Mouse (Mus musculus) cerebral cortex, adult 2 months (tissue): Measurements from ENCODE around the gene Trpc4ap.

ENCODE experiments used
- WGBS: fragments of 180-500 bp; shearing (Covaris S2); methylation state at CpG from one replicate; pipeline ENCODE4 v1.1.7; 2018; 5-methylcytosine and 5-hydroxymethylcytosine counted together

The Trpc4ap gene

DNA sequence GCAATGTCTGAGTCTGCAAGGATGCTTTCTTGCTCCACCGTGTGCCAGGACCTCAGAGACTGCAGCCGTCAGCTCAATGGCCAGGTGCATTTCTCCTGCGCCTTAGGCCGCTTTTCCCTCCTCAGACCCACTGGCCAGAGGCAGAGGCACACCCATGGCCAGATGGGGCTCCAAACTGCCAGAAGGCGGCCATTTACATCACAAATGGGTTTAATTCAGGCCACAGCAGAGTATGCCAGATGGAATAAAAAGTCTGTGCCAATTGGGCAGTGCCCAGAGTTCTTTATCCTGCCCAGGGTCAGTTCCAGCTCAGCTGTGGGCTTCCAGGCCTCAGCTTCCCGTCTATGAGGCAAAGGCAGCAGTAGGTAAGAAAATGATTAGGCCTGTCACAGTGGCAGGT, 51.5 kb downstream of the Trpc4ap start:
- WGBS: 46% methylated on average over 6 of the region's 6 CpGs

DNA sequence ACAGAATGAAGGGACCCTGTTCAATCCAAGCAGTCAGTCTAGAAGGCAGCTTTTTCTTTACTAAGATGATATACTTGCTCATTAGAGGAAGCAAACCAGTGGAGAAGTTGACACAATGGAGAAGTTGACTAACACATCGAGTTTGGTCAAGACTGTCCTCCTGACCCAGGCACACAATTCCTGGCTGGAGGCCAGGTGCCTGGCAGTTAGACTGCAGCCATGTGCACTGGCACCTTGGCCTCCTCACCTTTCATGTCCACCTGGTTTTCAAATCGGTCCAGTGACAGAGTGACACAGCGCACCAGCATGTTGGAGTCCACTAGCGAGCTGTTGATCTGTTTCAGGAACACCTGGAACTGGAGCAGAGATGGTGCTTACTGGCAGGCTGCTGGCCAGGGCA, 54.8 kb downstream of the Trpc4ap start:
- WGBS: 85% methylated on average over 4 of the region's 4 CpGs

DNA sequence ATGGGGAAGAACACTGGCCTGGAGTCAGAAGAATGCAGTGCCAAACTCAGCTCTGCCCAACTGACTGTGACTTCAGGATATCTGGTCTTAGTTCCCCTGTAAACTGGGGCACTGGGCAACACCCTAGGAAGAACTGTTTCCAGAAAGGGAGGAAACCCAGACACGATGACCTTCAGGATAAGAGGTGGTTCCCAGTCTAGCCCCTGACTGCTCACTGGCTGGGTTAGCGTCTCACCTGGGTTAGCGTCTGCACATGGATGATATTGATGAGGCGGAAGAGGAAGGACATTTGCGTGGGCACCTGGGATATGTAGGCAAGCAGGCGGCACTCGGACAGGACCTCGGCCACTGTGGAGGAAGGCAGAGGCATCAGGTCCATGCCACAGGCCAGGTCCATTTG, 56.2 kb downstream of the Trpc4ap start:
- 97% methylated on average over 8 of the region's 8 CpGs for WGBS

DNA sequence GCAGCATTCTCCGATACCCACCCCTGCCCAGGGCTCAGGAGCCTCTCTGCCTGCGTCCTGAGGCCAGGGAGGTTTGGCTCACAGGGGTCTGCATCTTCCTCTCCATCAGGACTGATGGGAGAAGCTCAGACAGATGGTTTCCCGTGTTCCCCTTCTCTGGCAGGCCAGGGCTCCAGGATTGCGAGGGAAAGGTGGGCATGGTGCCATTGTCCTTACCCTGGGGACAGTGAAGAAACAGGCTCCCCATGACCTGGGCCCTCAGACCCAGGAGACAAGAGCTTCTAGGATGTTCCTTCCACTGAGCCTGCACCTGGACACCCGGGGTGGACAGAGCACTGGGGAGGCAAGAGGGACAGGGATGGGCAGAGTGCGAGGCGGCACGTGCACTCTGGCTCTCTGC, 57.6 kb downstream of the Trpc4ap start:
- WGBS: 78% methylated on average over 8 of the region's 8 CpGs

DNA sequence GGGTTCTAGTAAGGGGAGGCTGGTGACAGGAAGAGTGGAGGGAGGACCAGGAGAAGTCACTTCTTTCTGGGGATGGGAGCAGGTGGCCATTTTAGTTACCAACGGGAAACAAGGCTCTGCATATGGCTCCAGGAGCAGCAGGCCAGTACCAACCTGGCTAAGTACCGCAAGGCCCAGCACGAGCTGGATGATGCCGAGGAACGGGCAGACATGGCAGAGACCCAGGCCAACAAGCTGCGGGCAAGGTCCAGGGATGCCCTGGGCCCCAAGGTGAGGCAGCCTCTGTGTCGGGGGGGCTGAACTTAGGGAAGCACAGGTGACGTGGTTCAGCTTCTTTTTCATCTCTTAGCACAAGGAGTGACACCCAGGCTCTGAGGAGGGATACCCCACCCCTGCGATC, 58.5 kb downstream of the Trpc4ap start:
- WGBS: 91% methylated on average over 9 of the region's 9 CpGs

DNA sequence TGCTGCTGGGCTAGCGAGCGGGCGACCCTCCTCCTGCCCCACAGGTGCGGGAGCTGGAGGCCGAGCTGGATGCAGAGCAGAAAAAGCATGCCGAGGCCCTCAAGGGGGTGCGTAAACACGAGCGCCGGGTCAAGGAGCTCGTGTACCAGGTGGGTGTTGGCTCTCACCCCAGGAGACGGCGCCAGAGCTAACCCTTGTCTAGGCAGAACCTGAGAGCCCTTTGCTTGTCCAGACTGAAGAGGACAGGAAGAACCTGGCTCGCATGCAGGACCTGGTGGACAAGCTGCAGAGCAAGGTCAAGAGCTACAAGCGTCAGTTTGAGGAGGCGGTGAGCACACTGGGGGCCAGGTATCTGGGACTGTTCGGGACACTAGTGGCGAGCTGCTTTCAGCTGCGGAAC, 59.1 kb downstream of the Trpc4ap start:
- WGBS: 82% methylated on average over 19 of the region's 19 CpGs

DNA sequence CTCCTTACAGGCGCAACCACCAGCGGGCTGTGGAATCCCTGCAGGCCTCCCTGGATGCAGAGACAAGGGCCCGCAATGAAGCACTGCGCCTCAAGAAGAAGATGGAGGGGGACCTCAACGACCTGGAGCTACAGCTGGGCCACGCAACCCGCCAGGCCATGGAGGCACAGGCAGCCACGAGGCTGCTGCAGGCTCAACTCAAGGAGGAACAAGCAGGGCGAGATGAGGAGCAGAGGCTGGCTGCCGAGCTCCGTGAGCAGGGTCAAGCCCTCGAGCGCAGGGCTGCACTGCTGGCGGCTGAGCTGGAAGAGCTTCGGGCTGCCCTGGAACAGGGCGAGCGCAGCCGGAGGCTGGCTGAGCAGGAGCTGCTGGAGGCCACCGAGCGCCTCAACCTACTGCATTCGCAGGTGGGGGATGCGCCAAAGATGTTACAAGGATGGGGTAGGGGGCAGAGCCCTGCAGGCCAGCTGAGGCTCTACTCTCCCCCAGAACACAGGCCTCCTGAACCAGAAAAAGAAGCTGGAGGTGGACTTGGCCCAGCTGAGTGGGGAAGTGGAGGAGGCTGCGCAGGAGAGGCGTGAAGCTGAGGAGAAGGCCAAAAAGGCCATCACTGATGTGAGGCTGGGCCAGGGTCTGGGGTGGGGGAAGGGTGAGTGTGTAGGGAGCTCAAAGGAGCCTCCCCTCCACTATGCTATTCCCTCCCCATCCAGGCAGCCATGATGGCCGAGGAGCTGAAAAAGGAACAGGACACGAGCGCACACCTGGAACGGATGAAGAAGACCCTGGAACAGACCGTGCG, 59.8 kb downstream of the Trpc4ap start:
- 73% methylated on average over 30 of the region's 30 CpGs for WGBS

DNA sequence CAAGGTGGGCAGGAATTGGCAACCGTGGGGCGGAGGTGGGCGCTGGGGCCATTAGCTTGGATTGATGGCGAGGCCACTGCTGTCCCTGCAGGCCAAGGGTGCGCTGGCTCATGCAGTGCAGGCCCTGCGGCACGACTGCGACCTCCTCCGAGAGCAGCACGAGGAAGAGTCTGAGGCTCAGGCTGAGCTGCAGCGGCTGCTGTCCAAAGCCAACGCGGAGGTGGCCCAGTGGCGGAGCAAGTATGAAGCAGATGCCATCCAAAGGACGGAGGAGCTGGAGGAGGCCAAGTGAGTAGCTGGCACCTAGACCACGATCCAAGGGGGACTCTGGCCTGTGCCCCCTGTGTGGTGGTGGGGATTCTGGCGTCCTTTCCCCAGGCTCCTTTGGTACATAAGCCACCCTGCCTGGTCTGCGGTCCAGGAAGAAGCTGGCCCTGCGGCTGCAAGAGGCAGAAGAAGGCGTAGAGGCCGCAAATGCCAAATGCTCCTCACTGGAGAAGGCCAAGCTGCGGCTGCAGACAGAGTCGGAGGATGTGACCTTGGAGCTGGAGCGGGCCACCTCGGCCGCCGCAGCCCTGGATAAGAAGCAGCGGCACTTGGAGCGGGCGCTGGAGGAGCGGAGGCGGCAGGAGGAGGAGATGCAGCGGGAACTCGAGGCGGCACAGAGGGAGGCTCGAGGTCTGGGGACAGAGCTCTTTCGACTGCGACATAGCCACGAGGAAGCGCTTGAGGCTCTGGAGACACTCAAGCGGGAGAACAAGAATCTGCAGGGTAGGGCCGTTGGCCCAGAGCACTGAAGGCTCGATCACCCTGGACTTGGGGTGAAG, 61.4 kb downstream of the Trpc4ap start:
- 61% methylated on average over 43 of the region's 43 CpGs for WGBS

DNA sequence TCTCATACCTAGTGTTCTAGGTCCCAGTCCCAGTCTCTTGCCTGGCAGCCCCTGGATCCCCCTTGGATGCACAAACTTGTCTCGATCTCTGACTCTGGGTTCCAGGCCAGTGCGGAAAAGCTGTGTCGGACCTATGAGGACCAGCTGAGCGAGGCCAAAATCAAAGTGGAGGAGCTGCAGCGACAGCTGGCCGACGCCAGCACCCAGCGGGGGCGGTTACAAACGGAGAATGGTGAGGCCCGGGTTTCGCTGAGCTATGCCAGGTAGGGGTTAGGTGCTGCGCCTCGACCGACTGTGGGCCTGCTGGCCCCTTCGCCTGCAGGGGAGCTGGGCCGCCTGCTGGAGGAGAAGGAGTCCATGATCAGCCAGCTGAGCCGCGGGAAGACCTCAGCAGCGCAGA, 62.0 kb downstream of the Trpc4ap start:
- 69% methylated on average over 20 of the region's 20 CpGs for WGBS

DNA sequence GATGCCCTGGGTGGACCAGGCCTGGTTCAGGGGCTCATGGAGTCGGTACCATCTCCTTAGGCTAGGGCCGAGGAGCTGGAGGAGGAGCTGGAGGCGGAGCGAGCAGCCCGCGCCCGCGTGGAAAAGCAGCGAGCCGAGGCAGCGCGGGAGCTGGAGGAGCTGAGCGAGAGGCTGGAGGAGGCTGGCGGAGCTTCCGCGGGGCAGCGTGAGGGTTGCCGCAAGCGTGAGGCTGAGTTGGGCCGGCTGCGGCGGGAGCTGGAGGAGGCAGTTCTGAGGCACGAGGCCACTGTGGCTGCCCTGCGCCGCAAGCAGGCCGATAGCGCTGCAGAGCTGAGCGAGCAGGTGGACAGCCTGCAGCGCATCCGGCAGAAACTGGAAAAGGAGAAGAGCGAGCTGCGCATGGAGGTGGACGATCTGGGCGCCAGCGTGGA, 62.9 kb downstream of the Trpc4ap start:
- WGBS: 2% methylated on average over 35 of the region's 35 CpGs

DNA sequence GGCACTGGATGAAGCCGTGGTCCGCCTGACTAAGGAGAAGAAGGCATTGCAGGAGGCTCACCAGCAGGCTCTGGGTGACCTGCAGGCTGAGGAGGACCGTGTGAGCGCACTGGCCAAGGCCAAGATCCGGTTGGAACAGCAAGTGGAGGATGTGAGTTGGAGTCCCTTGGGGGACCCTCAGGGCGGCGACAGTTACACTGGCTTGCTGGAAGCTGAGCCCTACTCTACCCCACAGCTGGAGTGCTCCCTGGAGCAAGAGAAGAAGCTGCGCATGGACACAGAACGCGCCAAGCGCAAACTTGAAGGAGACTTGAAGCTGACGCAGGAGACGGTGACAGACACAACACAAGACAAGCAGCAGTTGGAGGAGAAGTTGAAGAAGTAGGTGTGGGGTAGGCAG, 63.7 kb downstream of the Trpc4ap start:
- WGBS: 85% methylated on average over 13 of the region's 13 CpGs

DNA sequence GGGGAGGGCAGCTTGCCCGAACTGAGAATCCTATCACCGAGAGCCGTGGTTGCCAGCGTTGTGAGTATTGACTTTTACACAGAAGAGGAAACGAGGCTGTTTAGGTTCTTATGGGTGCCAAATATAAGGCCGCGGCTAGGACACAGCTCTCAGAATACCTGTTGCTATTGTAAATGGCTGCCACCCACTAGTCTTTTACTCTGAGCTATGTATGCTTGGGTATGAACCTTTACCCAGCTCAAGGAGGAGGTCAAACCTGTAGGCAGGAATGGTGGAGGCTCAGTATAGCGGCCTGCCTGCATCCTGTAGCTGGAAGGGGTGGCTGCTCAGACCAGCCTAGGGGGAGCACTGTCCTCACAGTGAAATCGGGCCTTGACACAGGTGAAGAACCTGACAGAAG, 64.1 kb downstream of the Trpc4ap start:
- WGBS: 92% methylated on average over 9 of the region's 9 CpGs

DNA sequence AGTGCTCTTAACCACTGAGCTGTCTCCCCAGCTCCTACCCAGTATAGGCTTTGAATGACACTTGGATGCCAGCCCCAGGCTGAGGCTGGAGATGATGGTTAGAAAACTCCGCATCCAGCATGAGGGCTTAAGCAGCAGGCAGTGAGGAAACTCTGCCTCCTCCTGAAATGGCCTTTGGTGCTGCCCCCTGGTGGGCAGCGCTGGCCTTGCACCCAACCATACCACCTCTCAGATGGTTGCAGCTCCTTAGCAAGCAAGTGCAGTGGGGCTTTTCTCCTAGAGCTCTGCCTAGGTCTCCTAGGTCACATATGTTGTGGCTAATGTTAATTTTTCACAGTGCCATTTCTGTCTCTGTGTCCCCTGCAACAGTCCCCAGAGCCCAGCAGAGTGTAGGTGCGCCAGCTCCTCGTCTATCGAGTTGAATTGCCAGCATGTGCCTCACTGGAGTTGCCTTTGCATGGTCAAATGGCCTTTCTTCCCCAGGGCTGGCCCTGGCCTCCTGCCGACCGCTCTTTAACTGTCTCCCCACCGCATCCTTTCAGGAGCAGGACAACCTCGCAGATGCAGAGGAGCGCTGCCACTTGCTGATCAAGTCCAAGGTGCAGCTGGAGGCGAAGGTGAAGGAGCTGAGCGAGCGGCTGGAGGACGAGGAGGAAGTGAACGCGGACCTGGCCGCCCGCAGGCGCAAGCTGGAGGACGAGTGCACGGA, 65.0 kb downstream of the Trpc4ap start:
- 69% methylated on average over 21 of the region's 21 CpGs for WGBS

DNA sequence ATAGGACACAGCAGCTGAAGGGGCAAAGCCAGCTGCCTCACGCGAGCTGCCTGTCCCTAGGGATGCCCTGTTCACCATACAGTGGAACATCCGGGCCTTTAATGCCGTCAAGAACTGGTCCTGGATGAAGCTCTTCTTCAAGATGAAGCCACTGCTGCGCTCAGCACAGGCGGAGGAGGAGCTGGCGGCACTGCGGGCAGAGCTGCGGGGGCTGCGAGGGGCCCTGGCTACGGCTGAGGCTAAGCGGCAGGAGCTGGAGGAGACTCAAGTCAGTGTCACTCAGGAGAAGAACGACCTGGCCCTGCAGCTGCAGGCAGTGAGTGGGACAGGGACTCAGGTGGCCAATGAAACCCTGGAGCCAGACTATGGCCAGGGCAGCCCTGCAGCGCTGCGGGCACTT, 65.9 kb downstream of the Trpc4ap start:
- 53% methylated on average over 15 of the region's 15 CpGs for WGBS

DNA sequence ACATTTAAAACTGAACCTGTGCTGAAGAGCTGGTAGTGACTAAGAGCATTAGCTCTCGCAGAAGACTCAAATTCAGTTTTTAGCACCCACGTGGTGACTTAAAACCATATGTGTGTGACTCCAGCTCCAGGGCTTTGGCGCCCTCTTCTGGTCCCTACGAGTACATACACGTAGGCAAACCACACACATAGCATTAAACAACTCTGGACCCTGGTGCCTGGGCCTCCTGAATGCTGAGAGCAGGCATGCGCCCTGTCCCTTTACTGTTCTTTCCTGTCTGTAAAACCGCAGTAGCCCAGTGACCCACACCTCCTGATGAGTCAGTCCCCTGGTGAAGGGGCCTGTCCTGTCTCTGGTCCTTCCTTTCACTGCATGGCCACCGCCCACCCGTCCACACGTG, 67.5 kb downstream of the Trpc4ap start:
- 40% methylated on average over 10 of the region's 10 CpGs for WGBS

DNA sequence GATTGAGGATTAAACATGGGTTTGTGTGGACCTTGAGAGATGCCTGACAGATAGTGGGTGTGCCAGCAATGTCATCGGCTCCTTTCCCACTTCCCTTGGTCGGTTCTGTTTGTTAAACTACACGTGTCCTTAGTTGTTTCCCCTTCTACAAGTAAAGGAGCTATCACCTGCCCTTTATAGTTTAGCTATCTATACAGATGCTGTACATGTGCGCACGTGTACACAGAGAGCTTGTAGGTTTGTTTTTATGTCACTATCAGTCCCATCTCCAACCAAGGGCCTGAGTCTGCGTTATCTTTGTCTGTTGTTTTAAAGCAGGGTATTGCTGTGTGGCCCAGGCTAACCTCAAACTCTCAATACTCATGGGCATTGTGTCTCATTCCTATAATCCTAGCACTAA, 68.2 kb downstream of the Trpc4ap start:
- WGBS: 89% methylated on average over 6 of the region's 6 CpGs

DNA sequence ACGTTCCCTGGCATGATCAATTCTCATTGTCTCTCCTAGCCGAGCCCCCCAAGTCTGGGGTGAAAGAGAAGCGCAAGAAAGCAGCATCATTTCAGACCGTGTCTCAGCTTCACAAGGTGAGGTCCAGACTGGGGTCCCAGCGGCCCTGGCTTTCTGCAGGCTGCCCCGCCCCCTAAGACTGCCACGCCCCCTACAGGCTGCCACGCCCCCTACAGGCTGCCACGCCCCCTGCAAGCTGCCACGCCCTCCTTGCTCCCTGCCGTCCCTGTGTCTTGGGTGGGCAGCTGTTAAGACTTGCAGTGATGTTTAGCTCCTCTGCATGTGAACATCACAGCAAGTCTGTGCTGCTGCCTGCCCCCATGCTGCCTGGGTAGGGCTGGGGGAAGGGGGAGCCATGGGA, 69.6 kb downstream of the Trpc4ap start:
- 31% methylated on average over 11 of the region's 11 CpGs for WGBS

DNA sequence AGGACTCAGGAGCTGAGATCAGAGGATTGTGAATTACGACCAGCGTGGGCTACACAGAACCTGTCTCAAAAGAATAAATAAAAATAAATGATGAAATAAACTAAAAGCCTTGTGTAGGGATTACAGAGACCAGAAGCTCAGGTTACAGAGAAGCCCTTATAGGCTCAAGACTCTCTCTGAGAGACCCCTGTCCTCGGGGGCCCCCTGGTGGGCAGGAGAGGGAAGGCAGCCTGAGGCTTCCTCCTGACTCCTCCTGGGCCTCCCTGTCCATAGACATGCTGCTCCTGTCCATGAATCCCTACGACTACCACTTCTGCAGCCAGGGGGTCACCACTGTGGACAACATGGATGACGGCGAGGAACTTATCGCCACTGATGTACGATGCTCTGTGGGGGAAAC, 72.4 kb downstream of the Trpc4ap start:
- WGBS: 25% methylated on average over 8 of the region's 8 CpGs

DNA sequence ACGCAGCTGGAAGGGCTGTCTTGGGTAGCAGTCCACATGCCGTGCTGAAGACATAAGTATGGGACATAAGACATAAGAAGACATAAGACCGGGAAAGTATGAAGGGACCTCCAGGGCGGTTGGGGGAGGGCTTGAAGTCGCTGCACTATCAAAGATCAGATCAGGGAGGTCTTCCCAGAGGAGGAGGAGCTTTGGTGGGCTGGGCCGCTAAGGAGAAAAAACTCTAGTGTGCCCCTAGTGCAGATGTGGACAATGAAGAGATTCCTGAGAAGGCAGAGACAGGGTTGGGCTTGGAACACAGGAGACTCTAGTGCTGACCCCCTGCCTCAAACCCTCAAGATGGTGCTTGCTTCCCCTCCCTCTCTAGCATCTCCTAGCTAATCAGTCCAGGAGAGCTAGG, 75.2 kb downstream of the Trpc4ap start:
- 66% methylated on average over 6 of the region's 6 CpGs for whole genome bisulfite sequencing

DNA sequence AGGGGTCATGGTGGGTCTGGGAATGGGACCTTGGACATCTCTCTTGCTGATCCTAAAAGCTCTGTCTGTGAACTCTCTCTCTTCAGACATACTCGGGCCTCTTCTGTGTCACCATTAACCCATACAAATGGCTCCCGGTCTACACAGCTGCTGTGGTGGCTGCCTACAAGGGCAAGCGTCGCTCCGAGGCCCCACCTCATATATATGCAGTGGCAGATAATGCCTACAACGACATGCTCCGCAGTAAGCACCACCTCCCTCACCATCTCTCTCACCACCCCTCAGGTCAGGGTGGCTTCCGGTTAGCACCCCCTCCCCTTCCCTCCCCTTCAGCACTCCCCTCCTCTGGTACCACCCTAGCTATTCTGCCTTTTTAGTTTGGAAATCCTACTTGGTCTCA, 78.2 kb downstream of the Trpc4ap start:
- 82% methylated on average over 8 of the region's 8 CpGs for WGBS

DNA sequence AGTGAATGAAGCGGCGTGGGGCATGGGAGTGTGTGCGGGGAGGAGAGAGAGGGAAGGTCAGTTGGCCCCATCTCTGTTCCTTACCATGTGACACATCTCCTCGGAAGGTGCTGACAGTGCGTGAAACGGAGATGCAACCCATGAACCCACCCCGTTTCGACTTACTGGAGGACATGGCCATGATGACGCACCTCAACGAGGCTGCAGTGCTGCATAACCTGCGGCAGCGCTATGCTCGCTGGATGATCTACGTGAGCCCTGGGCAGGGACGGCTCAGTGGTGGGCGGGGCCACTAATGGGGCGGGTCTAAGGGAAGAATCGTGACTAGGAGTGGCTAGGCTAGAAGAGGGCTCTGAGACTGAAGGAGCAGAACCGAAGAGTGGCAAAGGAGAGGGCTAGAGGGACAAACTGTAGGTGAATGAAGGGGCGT, 78.8 kb downstream of the Trpc4ap start:
- WGBS: 12% methylated on average over 20 of the region's 20 CpGs

DNA sequence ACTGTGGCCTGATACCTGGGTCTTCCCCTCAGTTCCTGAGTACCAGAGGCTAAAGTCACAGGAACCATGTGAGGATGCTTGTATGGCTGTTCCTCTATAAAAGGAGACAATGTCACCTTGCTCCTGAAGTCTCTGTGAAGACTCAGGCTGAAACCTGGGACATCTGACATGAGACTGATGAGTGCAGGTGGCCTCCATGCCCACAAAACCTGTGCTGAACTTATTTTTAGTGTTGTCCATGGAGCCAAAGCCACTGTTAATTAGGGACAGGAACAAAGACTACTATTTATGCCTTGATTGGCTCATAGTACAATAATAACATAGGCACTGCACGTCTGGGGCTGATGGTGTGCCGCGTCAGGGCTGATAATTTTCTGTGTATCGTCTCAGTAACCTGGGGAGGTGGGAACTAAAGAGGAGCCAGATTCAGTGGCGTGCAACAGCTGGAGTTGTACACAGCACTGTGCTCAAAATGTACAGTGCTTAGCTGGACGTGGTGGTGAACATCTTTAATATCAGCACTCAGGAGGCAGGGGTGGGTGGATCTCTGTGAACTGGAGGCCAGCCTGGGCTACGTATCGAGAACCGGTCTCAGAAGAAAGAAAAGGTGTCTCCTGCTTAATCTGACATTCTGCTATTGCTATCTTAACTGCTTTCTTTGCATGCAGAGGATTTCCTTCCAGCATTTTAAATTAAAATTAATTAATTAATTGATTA, 80.2 kb downstream of the Trpc4ap start:
- WGBS: 86% methylated on average over 9 of the region's 9 CpGs
